Comparison of ENCODE assay signal across 7 mouse cellular contexts in genomic region chr6:40689180-40689579, GRCm38 (mm10).
A peak's percentile ranks its signal among the peaks of the same experiment; 100 is the strongest.
DNase-seq lines count a peak whose midpoint lies in the region; ATAC-seq and TF ChIP-seq lines count a peak whose summit lies in the region.

No protein-coding gene starts in this region.

- H3K9me3 ChIP-seq in E14TG2a.4 (ENCODE audit: low read length), result no peaks in the 10 kb centered on the region
- no peaks in the 10 kb centered on the region for H3K9me3 ChIP-seq in hindbrain, embryonic 13.5 days

- H3K4me1 ChIP-seq in E14TG2a.4 (replicated peaks; ENCODE audit: low read depth, low read length), result no peaks in the 10 kb centered on the region
- no peaks in the 10 kb centered on the region for H3K4me1 ChIP-seq in hindbrain, embryonic 13.5 days (replicated peaks)

- no peaks in the 10 kb centered on the region for H3K27me3 ChIP-seq in E14TG2a.4 (ENCODE audit: insufficient read depth, low read length)
- no peaks in the 10 kb centered on the region for H3K27me3 ChIP-seq in hindbrain, embryonic 13.5 days

- peak; percentile 28 for DNase-seq in WW6 (ENCODE audit: low read depth, low spot score)
- DNase-seq in embryo, embryonic 10.5 days (ENCODE audit: low spot score), result peak; percentile 89
- peak; percentile 79 for DNase-seq in layer of hippocampus, adult 9-10 months (ENCODE audit: low spot score)
- peak; percentile 77 for DNase-seq in mesoderm, embryonic 11.5 days (ENCODE audit: low read depth, low spot score)
- DNase-seq in skeletal muscle tissue, adult 2 months (ENCODE audit: low read depth, low spot score), result peak; percentile 52

- no peak overlapping the region for H3K4me2 ChIP-seq in hindbrain, embryonic 13.5 days

- peak; percentile 57 for TF ChIP-seq CTCF in E14TG2a.4 (conservative IDR thresholded peaks at IDR 0.05; ENCODE audit: low read length)

- 12% methylated on average over 5 of the region's 5 CpGs for WGBS in hindbrain, embryonic 13.5 days

- no peaks in the 10 kb centered on the region for H3K36me3 ChIP-seq in E14TG2a.4 (ENCODE audit: insufficient read depth, low read length)
- H3K36me3 ChIP-seq in hindbrain, embryonic 13.5 days, result no peaks in the 10 kb centered on the region

- H3K4me3 ChIP-seq in E14TG2a.4 (replicated peaks; ENCODE audit: low read length), result no peak overlapping the region
- H3K4me3 ChIP-seq in hindbrain, embryonic 13.5 days, result no peak overlapping the region

- no peak overlapping the region for H3K27ac ChIP-seq in hindbrain, embryonic 13.5 days

- no peak overlapping the region for H3K9ac ChIP-seq in hindbrain, embryonic 13.5 days

- ATAC-seq in hindbrain, embryonic 13.5 days (ENCODE audit: low FRiP score), result 0 out of 2 replicates have a peak, but pooled peaks have one; percentile 66

Comparison
In these comparisons a context has a peak if more than half of its experiments do, and no peak if none do; other contexts are left out.
1. DNase-seq: peak in every context shown above with its lines; median percentile 89 in embryo, embryonic 10.5 days; 79 in layer of hippocampus, adult 9-10 months; 77 in mesoderm, embryonic 11.5 days; 52 in skeletal muscle tissue, adult 2 months; 28 in WW6.